ENCODE assay signal across 13 mouse cellular contexts in the genomic region with DNA sequence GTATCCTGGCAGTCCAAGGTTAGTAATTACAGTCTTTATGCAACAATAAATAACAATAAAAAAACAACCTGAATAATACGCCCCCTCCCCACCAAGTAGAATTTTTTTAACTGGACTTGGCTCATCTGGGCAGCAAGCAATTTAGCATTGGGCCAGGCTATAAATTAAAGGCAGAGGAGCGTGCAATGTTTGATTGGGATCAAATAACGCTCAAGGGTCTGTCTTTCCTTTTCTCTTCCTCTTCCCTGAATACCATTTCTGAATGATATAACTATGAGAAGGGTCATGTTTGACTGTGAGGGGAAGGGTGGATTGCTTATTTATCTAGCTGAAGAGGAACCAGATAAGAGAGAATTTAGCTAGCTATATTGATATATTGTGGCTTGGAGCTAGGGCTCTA. TPM values are rescaled to one million over a fixed set of nuclear protein-coding genes. Genes with fewer than 3 reads are reported as not detected.
DNase-seq lines count a peak whose midpoint lies in the region; ATAC-seq and TF ChIP-seq lines count a peak whose summit lies in the region.
"Had no signal": no experiment of that assay in that cellular context is flagged by ENCODE, and none has a peak within 500 bp of the region (broad histone marks: within the 10 kb centered on the region; RNA-seq: fewer than 3 reads in every experiment).

No protein-coding gene starts in this region.

- H3K4me3 ChIP-seq in kidney, embryonic 16.5 days (ENCODE audit: low read length): peak overlapping the region; percentile 31
- H3K4me3 ChIP-seq in embryonic fibroblast, embryonic 13.5 days (ENCODE audit: insufficient read depth, low read length): no peak overlapping the region
- peak overlapping the region; percentile 24 for H3K4me3 ChIP-seq in hindbrain, embryonic 13.5 days
- peak overlapping the region; percentile 31 for H3K4me3 ChIP-seq in neural tube, embryonic 13.5 days
- no peak overlapping the region for H3K4me3 ChIP-seq in cerebellum, adult 2 months (replicated peaks; ENCODE audit: insufficient read depth, low read depth, low read length)

- no peak for TF ChIP-seq POLR2A in embryonic fibroblast, embryonic 13.5 days (IDR thresholded peaks at IDR 0.05; ENCODE audit: low read depth, low read length)
- TF ChIP-seq POLR2A in cerebellum, adult 2 months (IDR thresholded peaks at IDR 0.05; ENCODE audit: borderline replicate concordance, insufficient read depth, low read length): no peak

- peaks cover 70% of the 10 kb centered on the region for H3K4me1 ChIP-seq in kidney, embryonic 16.5 days (ENCODE audit: insufficient read depth, low read length)
- peaks cover 4% of the 10 kb centered on the region; the same call in 1 of the 2 replicates for H3K4me1 ChIP-seq in embryonic fibroblast, embryonic 13.5 days (ENCODE audit: control insufficient read depth, insufficient read depth, low read length)
- peaks cover 67% of the 10 kb centered on the region for H3K4me1 ChIP-seq in hindbrain, embryonic 13.5 days (replicated peaks)
- peaks cover 74% of the 10 kb centered on the region for H3K4me1 ChIP-seq in neural tube, embryonic 13.5 days (replicated peaks)
- no peaks in the 10 kb centered on the region for H3K4me1 ChIP-seq in cerebellum, adult 2 months (ENCODE audit: control insufficient read depth, insufficient read depth, low read length)

- peak overlapping the region; percentile 50 for H3K4me2 ChIP-seq in kidney, embryonic 16.5 days (replicated peaks; ENCODE audit: low read depth, low read length)
- peak overlapping the region; percentile 80 for H3K4me2 ChIP-seq in hindbrain, embryonic 13.5 days
- H3K4me2 ChIP-seq in neural tube, embryonic 13.5 days: peak overlapping the region; percentile 95

- H3K27me3 ChIP-seq in kidney, embryonic 16.5 days (ENCODE audit: insufficient read depth, low read length): no peaks in the 10 kb centered on the region
- H3K27me3 ChIP-seq in hindbrain, embryonic 13.5 days: peaks cover 63% of the 10 kb centered on the region
- no peaks in the 10 kb centered on the region for H3K27me3 ChIP-seq in neural tube, embryonic 13.5 days
- H3K27me3 ChIP-seq in cerebellum, adult 2 months (ENCODE audit: control insufficient read depth, insufficient read depth, low read length): peaks cover 19% of the 10 kb centered on the region

- peak overlapping the region; percentile 99 for H3K27ac ChIP-seq in kidney, embryonic 16.5 days (ENCODE audit: low read length)
- H3K27ac ChIP-seq in embryonic fibroblast, embryonic 13.5 days (ENCODE audit: insufficient read depth, low read length): peak overlapping the region; percentile 91; the same call in 1 of the 2 replicates
- peak overlapping the region; percentile 100 for H3K27ac ChIP-seq in hindbrain, embryonic 13.5 days
- H3K27ac ChIP-seq in neural tube, embryonic 13.5 days (replicated peaks): peak overlapping the region; percentile 100
- no peak overlapping the region for H3K27ac ChIP-seq in cerebellum, adult 2 months (ENCODE audit: insufficient read depth, low read length)

- 9% methylated on average over 3 of the region's 3 CpGs for WGBS in kidney, embryonic 16.5 days
- WGBS in hindbrain, embryonic 13.5 days: 7% methylated on average over 3 of the region's 3 CpGs
- 4% methylated on average over 3 of the region's 3 CpGs for WGBS in neural tube, embryonic 13.5 days
- 17% methylated on average over 3 of the region's 3 CpGs for WGBS in cerebellum, adult 2 months

- no peak for DNase-seq in kidney, postnatal 10 days
- DNase-seq in thymus, postnatal 25 days: no peak
- no peak for DNase-seq in cerebellum, adult 2 months
- DNase-seq: cerebellum, adult 9-10 months; layer of hippocampus, postnatal 36 days; lung, postnatal 36 days; right cerebral cortex, postnatal 25 days had no signal

- H3K36me3 ChIP-seq in kidney, embryonic 16.5 days (ENCODE audit: insufficient read depth, low read length): peaks cover 27% of the 10 kb centered on the region
- peaks cover 18% of the 10 kb centered on the region for H3K36me3 ChIP-seq in hindbrain, embryonic 13.5 days
- peaks cover 33% of the 10 kb centered on the region for H3K36me3 ChIP-seq in neural tube, embryonic 13.5 days

- no peak for TF ChIP-seq CTCF in embryonic fibroblast, embryonic 13.5 days (IDR thresholded peaks at IDR 0.05; ENCODE audit: borderline replicate concordance, insufficient read depth, low read length)
- TF ChIP-seq CTCF in cerebellum, adult 2 months (IDR thresholded peaks at IDR 0.05; ENCODE audit: borderline replicate concordance, insufficient read depth, low read depth, low read length): no peak

- ATAC-seq in kidney, embryonic 16.5 days (ENCODE audit: low FRiP score, low TSS enrichment): no peak
- ATAC-seq in hindbrain, embryonic 13.5 days (ENCODE audit: low FRiP score): no peak
- no peak for ATAC-seq in neural tube, embryonic 13.5 days (ENCODE audit: low read depth)
- ATAC-seq: CD4-positive, CD25-positive, alpha-beta regulatory T cell, adult 4 months had no signal

- H3K9ac ChIP-seq in kidney, embryonic 16.5 days (replicated peaks; ENCODE audit: low read length): peak overlapping the region; percentile 64
- H3K9ac ChIP-seq in hindbrain, embryonic 13.5 days: peak overlapping the region; percentile 100
- peak overlapping the region; percentile 100 for H3K9ac ChIP-seq in neural tube, embryonic 13.5 days

- H3K9me3 ChIP-seq in kidney, embryonic 16.5 days (ENCODE audit: low read length): no peaks in the 10 kb centered on the region
- no peaks in the 10 kb centered on the region for H3K9me3 ChIP-seq in hindbrain, embryonic 13.5 days
- no peaks in the 10 kb centered on the region for H3K9me3 ChIP-seq in neural tube, embryonic 13.5 days

RNA-seq across cellular contexts. Expression of a gene that starts 1.3 kb away (rescaled TPM):
- polyA plus RNA-seq in kidney, embryonic 16.5 days (2015; fragmentation: Nextera tagmentation; extraction: Ambion mirVana): 34.4 and 36.1 TPM in 2 replicates
- 6.6 and 11.0 TPM in 2 replicates for polyA plus RNA-seq in embryonic fibroblast, embryonic 13.5 days (2011; ENCODE audit: insufficient read length, low read depth, missing spikeins)
- 38.6 and 47.2 TPM in 2 replicates for polyA plus RNA-seq in hindbrain, embryonic 13.5 days (2015; fragmentation: Nextera tagmentation; extraction: Ambion mirVana)
- 63.0 and 67.1 TPM in 2 replicates for polyA plus RNA-seq in neural tube, embryonic 13.5 days (2015; fragmentation: Nextera tagmentation; extraction: Ambion mirVana)
- polyA plus RNA-seq in cerebellum, adult 2 months (2012; rRNA removed): 4.2 and 4.7 TPM in 2 replicates
- polyA plus RNA-seq: frontal cortex, adult 2 months had no signal

RNA-seq across cellular contexts. Expression of a gene that starts 16.6 kb away (rescaled TPM):
- polyA plus RNA-seq in kidney, embryonic 16.5 days (2015; fragmentation: Nextera tagmentation; extraction: Ambion mirVana): 0.08 and 0.12 TPM in 2 replicates
- not detected in 2 replicates for polyA plus RNA-seq in embryonic fibroblast, embryonic 13.5 days (2011; ENCODE audit: insufficient read length, low read depth, missing spikeins)
- polyA plus RNA-seq in hindbrain, embryonic 13.5 days (2015; fragmentation: Nextera tagmentation; extraction: Ambion mirVana): 0.30 and 0.74 TPM in 2 replicates
- polyA plus RNA-seq in neural tube, embryonic 13.5 days (2015; fragmentation: Nextera tagmentation; extraction: Ambion mirVana): 1.2 and 1.6 TPM in 2 replicates
- polyA plus RNA-seq in cerebellum, adult 2 months (2012; rRNA removed): 0.06 TPM in 1 of 2 replicates, not detected in the other
- polyA plus RNA-seq: CD4-positive, CD25-positive, alpha-beta regulatory T cell, adult 4 months; frontal cortex, adult 2 months had no signal

RNA-seq across cellular contexts. Expression of a gene that starts 25.9 kb away (rescaled TPM):
- 3.7 and 4.3 TPM in 2 replicates for polyA plus RNA-seq in kidney, embryonic 16.5 days (2015; fragmentation: Nextera tagmentation; extraction: Ambion mirVana)
- polyA plus RNA-seq in embryonic fibroblast, embryonic 13.5 days (2011; ENCODE audit: insufficient read length, low read depth, missing spikeins): 19.1 and 21.9 TPM in 2 replicates
- polyA plus RNA-seq in hindbrain, embryonic 13.5 days (2015; fragmentation: Nextera tagmentation; extraction: Ambion mirVana): 11.9 and 14.5 TPM in 2 replicates
- polyA plus RNA-seq in neural tube, embryonic 13.5 days (2015; fragmentation: Nextera tagmentation; extraction: Ambion mirVana): 12.8 and 14.7 TPM in 2 replicates
- polyA plus RNA-seq in cerebellum, adult 2 months (2012; rRNA removed): 5.4 and 5.5 TPM in 2 replicates
- polyA plus RNA-seq: frontal cortex, adult 2 months had no signal

RNA-seq across cellular contexts. Expression of a gene that starts 30.9 kb away (rescaled TPM):
- 4.1 and 6.2 TPM in 2 replicates for polyA plus RNA-seq in kidney, embryonic 16.5 days (2015; fragmentation: Nextera tagmentation; extraction: Ambion mirVana)
- 8.3 and 10.4 TPM in 2 replicates for polyA plus RNA-seq in embryonic fibroblast, embryonic 13.5 days (2011; ENCODE audit: insufficient read length, low read depth, missing spikeins)
- polyA plus RNA-seq in hindbrain, embryonic 13.5 days (2015; fragmentation: Nextera tagmentation; extraction: Ambion mirVana): 9.5 and 11.3 TPM in 2 replicates
- 7.5 and 8.7 TPM in 2 replicates for polyA plus RNA-seq in neural tube, embryonic 13.5 days (2015; fragmentation: Nextera tagmentation; extraction: Ambion mirVana)
- polyA plus RNA-seq in cerebellum, adult 2 months (2012; rRNA removed): 1.5 TPM in 2 replicates
- polyA plus RNA-seq: frontal cortex, adult 2 months had no signal

RNA-seq across cellular contexts. Expression of a gene that starts 45.9 kb away (rescaled TPM):
- polyA plus RNA-seq in kidney, embryonic 16.5 days (2015; fragmentation: Nextera tagmentation; extraction: Ambion mirVana): 19.2 and 24.3 TPM in 2 replicates
- polyA plus RNA-seq in embryonic fibroblast, embryonic 13.5 days (2011; ENCODE audit: insufficient read length, low read depth, missing spikeins): 4.1 and 5.9 TPM in 2 replicates
- 196 and 216 TPM in 2 replicates for polyA plus RNA-seq in hindbrain, embryonic 13.5 days (2015; fragmentation: Nextera tagmentation; extraction: Ambion mirVana)
- 67.1 and 88.3 TPM in 2 replicates for polyA plus RNA-seq in neural tube, embryonic 13.5 days (2015; fragmentation: Nextera tagmentation; extraction: Ambion mirVana)
- polyA plus RNA-seq in cerebellum, adult 2 months (2012; rRNA removed): 6.8 and 9.3 TPM in 2 replicates
- polyA plus RNA-seq: CD4-positive, CD25-positive, alpha-beta regulatory T cell, adult 4 months; frontal cortex, adult 2 months had no signal

Comparison
In these comparisons a context has a peak if more than half of its experiments do, and no peak if none do; other contexts are left out.
1. H3K4me3 ChIP-seq: peak in kidney, embryonic 16.5 days (single experiment), hindbrain, embryonic 13.5 days (single experiment) and neural tube, embryonic 13.5 days (single experiment); none in embryonic fibroblast, embryonic 13.5 days (single experiment) and cerebellum, adult 2 months (single experiment).
2. Peak in every context shown above with its lines, with median percentiles within 50 percentile points of each other: H3K4me2 ChIP-seq and H3K9ac ChIP-seq.